Mouse (Mus musculus) neural tube, embryonic 12.5 days (tissue): ENCODE data around the gene Cbx4. TPM values are rescaled to one million over a fixed set of nuclear protein-coding genes. Genes with fewer than 3 reads are reported as not detected.

Experiments used
- ATAC-seq: fragments of 200-750 bp; cut with Nextera tagmentation; 2 replicates; pipeline ENCODE4 v1.8.0; 2017; ENCODE audit warnings: low read depth, mild to moderate bottlenecking, moderate TSS enrichment, moderate library complexity; ENCODE audit not compliant: low FRiP score
- H3K27ac ChIP-seq: fragments of 300-500 bp; sonication (generic); 2 replicates; pipeline ENCODE4 v1.5.1; 2016
- H3K27me3 ChIP-seq: fragments of 300-500 bp; sonication (generic); replicated peaks from 2 replicates; pipeline ENCODE4 v1.6.1; 2016; ENCODE audit warnings: mild to moderate bottlenecking
- H3K36me3 ChIP-seq: fragments of 300-500 bp; sonication (generic); 2 replicates; pipeline ENCODE4 v1.6.1; 2016; ENCODE audit warnings: mild to moderate bottlenecking
- H3K4me1 ChIP-seq: fragments of 300-500 bp; sonication (generic); 2 replicates; pipeline ENCODE4 v1.6.1; 2016
- H3K4me2 ChIP-seq: fragments of 300-500 bp; sonication (generic); replicated peaks from 2 replicates; pipeline ENCODE4 v1.6.1; 2016; ENCODE audit warnings: mild to moderate bottlenecking
- H3K4me3 ChIP-seq: fragments of 300-500 bp; sonication (generic); 2 replicates; pipeline ENCODE4 v1.5.1; 2016
- H3K9ac ChIP-seq: fragments of 300-500 bp; sonication (generic); 2 replicates; pipeline ENCODE4 v1.6.1; 2016; ENCODE audit warnings: mild to moderate bottlenecking
- H3K9me3 ChIP-seq: fragments of 300-500 bp; sonication (generic); 2 replicates; pipeline ENCODE4 v1.6.1; 2016; ENCODE audit warnings: mild to moderate bottlenecking
- WGBS: fragments of 180-500 bp; shearing (Covaris S2); methylation state at CpG from one replicate; pipeline ENCODE4 v1.1.7; 2016; 5-methylcytosine and 5-hydroxymethylcytosine counted together
- polyA plus RNA-seq: library from polyadenylated mRNA; unstranded; fragments of >200 nt; fragmentation: Nextera tagmentation; extraction: Ambion mirVana; gene quantifications from 2 replicates; pipeline ENCODE4 v1.2.1, GENCODE M21; 2016

Gene Cbx4
- polyA plus RNA-seq, 1 experiment from 2014 or later: 12.5 TPM

DNA sequence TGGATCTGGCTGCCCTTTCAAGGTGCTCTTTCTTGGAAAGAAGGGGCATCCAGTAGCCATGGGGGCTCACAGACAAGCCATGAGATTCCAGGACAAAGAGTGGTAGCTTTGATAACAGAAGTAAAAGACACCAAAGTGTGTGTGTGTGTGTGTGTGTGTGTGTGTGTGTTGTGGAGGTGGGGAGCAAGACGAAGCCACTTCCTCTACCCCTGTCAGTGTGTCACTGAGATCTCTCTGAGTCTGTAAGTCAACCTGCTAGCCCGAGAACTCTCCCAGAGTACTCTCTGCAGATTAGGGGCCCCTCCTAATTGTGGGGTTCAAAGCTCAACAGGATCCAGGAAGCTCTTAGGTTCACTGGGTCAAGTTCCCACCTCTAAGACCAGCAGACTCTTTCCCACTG lies 35.7 kb downstream of the Cbx4 start:
- H3K4me1 ChIP-seq: peaks cover 58% of the 10 kb centered on the region
- WGBS: 6% methylated on average over 2 of the region's 2 CpGs
- ATAC-seq: no peak

DNA sequence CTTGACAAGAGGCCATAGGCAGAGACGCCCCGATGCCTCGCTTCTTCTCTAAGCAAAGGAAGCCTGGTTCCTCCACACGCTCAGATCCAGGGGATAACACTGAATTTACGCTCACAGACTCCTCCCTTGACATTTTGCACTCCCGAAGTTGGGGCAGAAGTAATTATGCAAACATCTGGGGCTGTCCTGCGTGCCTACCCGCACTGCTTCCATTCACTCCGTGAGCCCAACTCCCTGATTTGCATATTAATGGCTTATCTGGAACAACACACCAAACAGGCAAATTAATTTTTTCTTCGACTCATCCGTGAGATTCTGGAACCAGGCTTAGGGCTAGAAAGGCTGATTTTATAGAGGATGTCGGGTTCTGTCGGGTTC lies 37.9 kb downstream of the Cbx4 start:
- H3K4me1 ChIP-seq: peaks cover 43% of the 10 kb centered on the region
- H3K9ac ChIP-seq: no peak overlapping the region
- H3K9me3 ChIP-seq: no peaks in the 10 kb centered on the region
- no peak overlapping the region for H3K4me3 ChIP-seq
- H3K4me2 ChIP-seq: peak overlapping the region; percentile 64; the same call in 1 of the 2 replicates
- under 1% methylated on average over 13 of the region's 13 CpGs for WGBS
- H3K27me3 ChIP-seq: peaks cover 96% of the 10 kb centered on the region
- ATAC-seq: no peak
- no peak overlapping the region for H3K27ac ChIP-seq
- H3K36me3 ChIP-seq: no peaks in the 10 kb centered on the region

More for the DNA sequence above, 35.7 kb downstream of the Cbx4 start:
- H3K4me3 ChIP-seq: no peak overlapping the region
- peaks cover 86% of the 10 kb centered on the region for H3K27me3 ChIP-seq
- H3K4me2 ChIP-seq: no peak overlapping the region
- H3K27ac ChIP-seq: no peak overlapping the region
- H3K9ac ChIP-seq: no peak overlapping the region
- H3K9me3 ChIP-seq: no peaks in the 10 kb centered on the region
- H3K36me3 ChIP-seq: no peaks in the 10 kb centered on the region

DNA sequence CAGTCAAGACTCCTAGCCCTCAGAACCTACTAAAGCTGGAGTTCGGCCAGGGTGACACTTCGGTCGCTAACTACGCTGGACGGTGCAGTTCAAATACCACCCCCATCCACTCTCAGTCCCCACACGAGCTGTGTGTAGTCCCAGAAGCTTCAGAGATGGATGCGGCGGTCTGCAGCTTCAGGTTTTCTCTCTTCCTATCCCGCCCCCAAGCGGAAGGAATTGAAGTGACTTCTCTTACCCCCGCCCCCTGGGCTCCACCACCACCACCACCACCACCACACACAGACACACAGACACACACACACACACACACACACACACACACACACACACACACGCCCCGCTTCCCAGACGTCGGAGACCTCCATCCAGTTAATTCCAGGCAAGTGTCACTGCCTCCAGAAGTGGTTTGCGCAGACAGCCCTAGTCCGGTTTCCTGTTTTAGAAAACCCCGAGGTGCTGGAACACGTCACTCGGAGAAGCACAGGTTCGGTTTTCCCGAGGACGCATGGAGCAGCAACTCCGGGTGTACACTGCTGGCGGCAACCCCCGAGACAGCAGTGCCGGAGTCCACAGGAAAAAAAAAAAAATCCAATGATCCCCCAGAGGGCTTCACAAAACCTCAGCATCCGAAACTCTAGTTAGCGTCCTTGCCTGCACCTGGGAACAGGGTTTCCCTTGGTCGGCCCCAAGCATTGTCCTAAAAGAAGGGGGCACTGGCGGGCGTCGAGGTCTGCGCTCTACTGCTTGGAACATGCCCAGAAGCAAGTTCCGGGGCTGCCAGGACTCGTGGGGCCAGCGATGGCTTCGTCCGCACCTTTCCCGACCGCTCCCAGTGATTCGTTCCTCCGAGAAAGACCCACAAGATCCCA lies 38.5 kb downstream of the Cbx4 start:
- no peak overlapping the region for H3K27ac ChIP-seq

DNA sequence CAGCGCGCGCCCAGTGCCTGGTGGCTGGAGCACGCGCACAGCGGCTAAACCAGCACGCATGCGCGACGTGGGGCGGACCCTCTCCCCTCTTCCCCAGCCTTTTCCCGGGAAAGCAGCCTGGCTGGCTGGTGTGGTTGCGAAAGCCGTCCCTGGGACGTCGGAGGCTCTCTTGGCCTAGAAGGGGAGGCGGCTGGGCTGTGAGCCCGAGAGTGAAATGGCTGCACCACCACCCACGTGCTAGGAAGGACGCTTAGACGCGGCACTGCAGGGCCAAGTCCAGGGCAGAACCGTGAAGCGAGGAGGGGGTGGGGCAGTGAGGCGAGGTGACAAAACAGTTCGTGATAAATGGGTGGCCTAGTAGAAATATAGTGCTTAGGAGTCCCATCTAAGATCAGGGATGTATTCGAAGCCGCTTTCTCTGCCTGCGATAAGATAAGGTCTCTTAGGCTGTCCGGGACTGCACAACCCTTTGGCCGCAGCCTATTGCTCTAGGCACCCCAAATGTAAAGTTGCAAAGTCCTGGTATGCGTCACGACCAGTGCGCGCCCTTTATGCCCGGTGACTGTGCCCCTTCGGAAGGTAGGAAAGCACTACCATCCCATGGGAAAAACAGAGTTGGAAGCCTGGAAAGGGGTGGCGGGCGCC lies 39.3 kb downstream of the Cbx4 start:
- Histone ChIP-seq H3K36me3 (no peaks in the 10 kb centered on the region), H3K27me3 (peaks cover 99% of the 10 kb centered on the region), H3K4me3 (peak overlapping the region; percentile 28), H3K4me2 (peak overlapping the region; percentile 64), H3K4me1 (peaks cover 42% of the 10 kb centered on the region), H3K27ac (no peak overlapping the region), H3K9me3 (no peaks in the 10 kb centered on the region), H3K9ac (peak overlapping the region; percentile 36; the same call in 1 of the 2 replicates)
- no peak for ATAC-seq
- WGBS: 1% methylated on average over 39 of the region's 39 CpGs

More for the DNA sequence above, 38.5 kb downstream of the Cbx4 start:
- Histone ChIP-seq H3K9ac (no peak overlapping the region), H3K27me3 (peaks cover 99% of the 10 kb centered on the region), H3K4me3 (peak overlapping the region; percentile 28), H3K4me2 (peak overlapping the region; percentile 64), H3K36me3 (no peaks in the 10 kb centered on the region), H3K9me3 (no peaks in the 10 kb centered on the region), H3K4me1 (peaks cover 41% of the 10 kb centered on the region)
- ATAC-seq: no peak
- under 1% methylated on average over 43 of the region's 43 CpGs for WGBS

DNA sequence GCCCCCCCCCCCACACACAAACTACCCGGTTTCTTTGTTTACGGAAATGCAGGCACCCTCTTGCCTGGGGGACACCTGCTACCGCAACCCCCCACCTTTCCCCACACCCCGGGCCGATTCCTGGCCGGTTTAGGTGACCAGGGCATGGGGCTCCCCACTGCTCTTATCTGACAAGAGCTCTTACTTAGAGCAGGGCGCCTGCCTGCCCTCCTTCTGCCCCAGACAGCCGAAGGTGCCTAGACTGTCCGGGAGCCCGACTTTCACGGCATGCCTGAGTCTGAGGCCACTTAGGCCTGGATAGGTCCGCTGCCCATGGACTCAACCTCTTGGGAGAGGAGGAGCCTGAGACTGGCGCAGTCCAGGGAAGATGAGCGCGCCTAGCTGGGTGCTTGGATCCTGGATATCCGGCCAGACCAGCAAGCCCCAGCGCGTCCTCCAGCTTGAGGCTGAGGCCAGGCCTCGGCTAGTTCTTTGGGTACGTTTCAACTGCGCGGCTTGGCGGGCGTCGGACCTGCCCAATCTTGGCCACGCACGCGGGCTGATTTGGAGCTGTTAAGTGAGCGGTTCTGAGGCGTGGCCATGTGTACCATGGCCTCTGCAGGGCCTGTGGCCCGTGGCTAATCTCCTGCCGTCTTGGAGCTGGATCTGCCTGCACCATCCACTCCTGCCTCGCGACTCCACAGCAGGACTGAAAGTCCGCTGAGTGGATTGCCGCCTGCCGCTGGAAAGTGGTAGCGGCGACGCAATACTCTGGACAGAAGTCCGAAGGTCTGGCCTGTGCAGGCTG lies 41.3 kb downstream of the Cbx4 start:
- no peaks in the 10 kb centered on the region for H3K36me3 ChIP-seq
- H3K27ac ChIP-seq: no peak overlapping the region
- peak overlapping the region; percentile 7; the same call in 1 of the 2 replicates for H3K4me3 ChIP-seq
- no peaks in the 10 kb centered on the region for H3K9me3 ChIP-seq
- no peak overlapping the region for H3K9ac ChIP-seq
- WGBS: 1% methylated on average over 41 of the region's 41 CpGs
- peak overlapping the region; percentile 35 for H3K4me2 ChIP-seq
- H3K27me3 ChIP-seq: peaks cover 83% of the 10 kb centered on the region
- H3K4me1 ChIP-seq: peaks cover 57% of the 10 kb centered on the region
- no peak for ATAC-seq

DNA sequence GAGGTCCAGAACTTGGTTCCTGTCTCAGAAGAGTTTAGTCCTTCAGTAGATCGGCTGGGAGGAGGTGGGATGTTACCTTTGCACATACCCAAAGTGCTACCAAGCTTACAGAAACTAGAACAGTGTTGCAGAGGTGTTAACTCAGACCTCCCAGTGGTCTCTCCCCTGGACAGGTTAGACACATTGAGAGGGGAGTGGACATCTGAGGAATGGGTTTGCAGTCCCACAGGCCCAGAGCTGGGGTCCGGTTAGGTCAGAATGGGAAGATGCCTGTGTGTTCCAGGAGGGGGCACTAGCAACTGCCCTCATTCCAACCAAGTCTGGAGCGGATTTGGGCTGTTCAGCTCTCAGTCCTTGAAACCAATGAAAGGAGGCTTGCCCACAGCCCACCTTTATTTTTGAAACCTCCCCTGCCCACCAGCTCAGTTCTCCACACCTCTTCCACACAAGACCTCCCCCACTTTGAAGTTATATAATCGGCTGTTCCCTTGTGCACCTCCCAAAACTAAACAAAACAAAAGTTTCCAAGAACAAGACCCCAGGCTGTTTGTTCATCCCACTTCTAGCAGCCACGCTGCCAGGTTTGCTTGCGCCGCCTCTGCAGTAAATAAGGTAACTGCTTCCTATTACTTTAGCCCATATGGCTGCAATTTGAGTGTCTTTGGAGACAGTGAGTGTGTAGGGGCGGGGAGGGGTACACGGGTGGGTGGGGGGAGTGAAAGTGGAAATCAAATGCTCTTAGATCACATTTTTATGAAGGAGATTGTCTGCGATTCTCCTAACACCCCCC lies 42.1 kb downstream of the Cbx4 start:
- Histone ChIP-seq H3K4me3 (no peak overlapping the region), H3K27ac (no peak overlapping the region), H3K27me3 (peaks cover 83% of the 10 kb centered on the region), H3K9me3 (no peaks in the 10 kb centered on the region), H3K36me3 (peaks cover 6% of the 10 kb centered on the region; the same call in 1 of the 2 replicates), H3K4me2 (peak overlapping the region; percentile 35), H3K9ac (no peak overlapping the region), H3K4me1 (peaks cover 65% of the 10 kb centered on the region)
- ATAC-seq: no peak
- WGBS: 2% methylated on average over 10 of the region's 10 CpGs

DNA sequence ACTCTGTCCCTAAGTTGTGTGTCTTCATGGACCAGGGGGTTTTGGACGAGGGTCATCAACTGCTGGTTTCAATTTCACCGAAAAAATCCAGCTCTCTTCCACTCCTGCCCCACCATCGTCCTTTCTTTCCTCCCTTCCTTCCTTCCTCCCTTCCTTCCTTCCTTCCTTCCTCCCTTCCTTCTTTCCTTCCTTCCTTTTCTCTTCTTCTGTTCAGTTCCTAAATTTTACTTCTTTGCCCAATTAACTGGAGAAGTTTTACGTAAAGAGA lies 42.8 kb downstream of the Cbx4 start:
- 2% methylated on average over 4 of the region's 4 CpGs for WGBS
- H3K9me3 ChIP-seq: no peaks in the 10 kb centered on the region
- no peak overlapping the region for H3K4me2 ChIP-seq
- no peak for ATAC-seq
- H3K27ac ChIP-seq: no peak overlapping the region
- H3K27me3 ChIP-seq: peaks cover 84% of the 10 kb centered on the region
- no peak overlapping the region for H3K9ac ChIP-seq
- peaks cover 67% of the 10 kb centered on the region for H3K4me1 ChIP-seq
- peaks cover 11% of the 10 kb centered on the region; the same call in 1 of the 2 replicates for H3K36me3 ChIP-seq
- no peak overlapping the region for H3K4me3 ChIP-seq

DNA sequence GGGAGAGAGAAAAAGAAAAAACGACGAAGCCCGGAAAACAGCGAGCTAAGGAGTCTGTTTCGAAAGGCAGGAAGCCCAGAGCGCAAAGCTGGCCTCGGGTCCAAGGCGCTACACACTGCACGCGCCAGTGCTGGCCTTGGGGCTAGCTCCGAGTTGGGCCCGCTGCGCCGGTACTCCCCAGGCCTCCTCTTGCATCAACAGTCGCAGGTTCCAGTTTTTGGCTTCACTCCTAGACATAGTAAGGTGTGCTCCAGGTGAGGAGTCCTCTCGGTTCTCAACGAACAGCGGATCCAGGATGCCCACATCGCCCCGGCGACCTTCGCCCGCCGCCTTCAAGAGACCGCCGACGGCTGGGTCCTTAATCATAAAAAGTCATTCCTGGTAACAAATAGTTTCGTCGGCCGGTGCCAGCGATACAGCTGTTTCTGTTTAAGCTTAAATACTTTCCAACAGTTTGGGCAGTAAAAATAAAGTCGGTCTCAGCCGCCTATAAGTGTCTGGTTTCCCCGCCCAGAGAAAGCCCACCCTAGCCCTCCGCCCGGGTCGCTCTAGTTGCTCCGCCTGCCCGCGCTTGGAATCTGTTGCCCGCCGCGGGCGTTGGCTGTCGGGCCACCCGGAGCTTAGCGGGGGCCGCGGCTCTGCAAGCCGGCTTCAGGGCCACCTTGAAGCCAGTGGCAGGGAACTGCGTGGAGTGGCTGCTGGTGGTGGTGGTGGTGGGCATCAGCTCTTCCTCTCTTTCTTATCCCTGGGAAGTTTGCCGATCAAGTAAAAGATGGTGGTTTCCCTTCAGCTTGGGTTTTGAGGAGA lies 43.4 kb downstream of the Cbx4 start:
- Histone ChIP-seq H3K27me3 (peaks cover 81% of the 10 kb centered on the region), H3K4me3 (no peak overlapping the region), H3K4me2 (peak overlapping the region; percentile 93), H3K4me1 (peaks cover 66% of the 10 kb centered on the region), H3K9me3 (no peaks in the 10 kb centered on the region), H3K9ac (no peak overlapping the region), H3K36me3 (peaks cover 11% of the 10 kb centered on the region; the same call in 1 of the 2 replicates), H3K27ac (no peak overlapping the region)
- ATAC-seq: no peak
- under 1% methylated on average over 52 of the region's 52 CpGs for WGBS

DNA sequence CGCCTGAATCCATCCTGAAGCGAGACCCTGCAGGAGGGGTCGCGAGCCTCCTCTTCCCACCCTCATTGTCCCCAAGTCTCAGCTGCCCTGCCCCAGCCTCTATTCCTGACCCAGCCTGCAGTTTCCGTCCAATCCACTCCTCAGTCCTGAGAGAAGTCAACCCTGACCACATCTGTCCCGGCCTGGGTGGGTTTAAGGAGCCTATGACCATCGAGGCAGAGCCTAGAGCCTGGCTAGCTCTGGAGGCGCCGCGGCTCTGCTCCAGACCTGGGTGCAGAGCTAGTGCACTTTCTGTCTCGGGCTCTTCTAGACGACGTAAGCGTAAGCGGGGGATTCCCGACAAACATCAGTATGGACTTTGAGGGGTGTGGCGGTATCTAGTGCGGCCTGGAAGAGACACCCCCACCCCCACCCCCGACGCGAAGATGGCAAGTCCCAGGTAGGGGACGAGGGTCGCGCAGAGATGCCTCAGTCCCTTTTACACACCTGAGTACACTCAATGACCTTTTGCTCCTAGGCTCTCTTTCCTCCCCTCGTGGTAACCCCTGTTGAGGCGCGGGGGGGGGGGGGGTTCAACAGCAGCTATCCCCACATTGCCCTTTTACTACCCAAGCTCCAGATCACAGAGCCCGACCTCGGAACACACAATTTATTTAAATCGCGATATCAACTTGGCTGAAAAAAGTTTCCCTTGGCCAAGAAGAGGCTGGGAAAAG lies 44.1 kb downstream of the Cbx4 start:
- under 1% methylated on average over 30 of the region's 31 CpGs for WGBS
- ATAC-seq: peak; percentile 0; the same call in 1 of the 2 replicates
- H3K4me3 ChIP-seq: peak overlapping the region; percentile 66

DNA sequence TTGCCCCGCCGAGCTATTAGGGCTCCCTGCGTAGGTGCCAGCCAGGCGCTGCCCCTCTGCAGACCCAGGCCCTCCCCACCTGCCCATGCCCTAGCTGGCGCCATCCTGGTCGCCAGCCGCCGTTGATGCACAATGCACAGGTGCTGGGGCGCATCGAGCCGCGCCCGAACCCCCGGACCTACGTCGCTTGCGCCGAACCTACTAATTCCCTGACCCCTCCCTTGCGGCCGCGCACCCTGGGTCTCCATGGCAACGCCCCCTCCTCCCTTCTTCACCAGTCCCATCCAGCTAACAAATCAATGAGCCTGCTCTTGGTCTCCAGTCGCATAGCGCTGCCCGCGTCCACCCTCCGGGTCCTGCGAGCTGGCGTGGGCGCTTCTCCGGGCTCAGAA lies 44.7 kb downstream of the Cbx4 start:
- peak overlapping the region; percentile 77 for H3K9ac ChIP-seq
- H3K4me1 ChIP-seq: peaks cover 65% of the 10 kb centered on the region
- H3K4me2 ChIP-seq: peak overlapping the region; percentile 93
- 0% methylated on average over 31 of the region's 31 CpGs for WGBS
- ATAC-seq: peak; percentile 74; the same call in 1 of the 2 replicates
- peaks cover 78% of the 10 kb centered on the region for H3K27me3 ChIP-seq
- H3K9me3 ChIP-seq: no peaks in the 10 kb centered on the region
- peak overlapping the region; percentile 80 for H3K27ac ChIP-seq
- H3K36me3 ChIP-seq: peaks cover 11% of the 10 kb centered on the region; the same call in 1 of the 2 replicates
- peak overlapping the region; percentile 66 for H3K4me3 ChIP-seq

More for the DNA sequence above, 44.1 kb downstream of the Cbx4 start:
- peaks cover 67% of the 10 kb centered on the region for H3K4me1 ChIP-seq
- no peaks in the 10 kb centered on the region for H3K9me3 ChIP-seq
- H3K4me2 ChIP-seq: peak overlapping the region; percentile 93
- H3K27ac ChIP-seq: no peak overlapping the region
- H3K36me3 ChIP-seq: peaks cover 11% of the 10 kb centered on the region; the same call in 1 of the 2 replicates
- H3K27me3 ChIP-seq: peaks cover 80% of the 10 kb centered on the region
- H3K9ac ChIP-seq: peak overlapping the region; percentile 77
